Mouse (Mus musculus): ENCODE data around the gene Trap1a. TPM values are rescaled to one million over a fixed set of nuclear protein-coding genes. Genes with fewer than 3 reads are reported as not detected.

Trap1a gene
- polyA plus RNA-seq, 1 experiment from 2014 or later, result 0.14 TPM

GRCm38 (mm10) chrX:139341185-139341584 lies 7.7 kb downstream of the Trap1a start:
- H3K4me2 ChIP-seq (replicated peaks; ENCODE audit: low read depth, low read length), result no peak overlapping the region
- no peaks in the 10 kb centered on the region for H3K4me1 ChIP-seq (replicated peaks; ENCODE audit: control insufficient read depth, insufficient read depth, low read length)
- no peaks in the 10 kb centered on the region for H3K27me3 ChIP-seq (ENCODE audit: control insufficient read depth, insufficient read depth, low read length)
- no peaks in the 10 kb centered on the region for H3K9me3 ChIP-seq (ENCODE audit: control insufficient read depth, low read length)
- WGBS, result 71% methylated on average over 2 of the region's 2 CpGs
- no peak overlapping the region for H3K4me3 ChIP-seq (ENCODE audit: low read depth, low read length)
- no peaks in the 10 kb centered on the region for H3K36me3 ChIP-seq (ENCODE audit: control insufficient read depth, insufficient read depth, low read length)
- ATAC-seq (ENCODE audit: low FRiP score) (no peak), DNase-seq (ENCODE audit: low spot score) (no peak)
- no peak overlapping the region for H3K9ac ChIP-seq (ENCODE audit: low read depth, low read length)
- no peak overlapping the region for H3K27ac ChIP-seq (ENCODE audit: low read depth, low read length)

GRCm38 (mm10) chrX:139352192-139352772 lies 18.8 kb downstream of the Trap1a start:
- ATAC-seq (ENCODE audit: low FRiP score), result no peak
- Histone ChIP-seq H3K27me3 (ENCODE audit: control insufficient read depth, insufficient read depth, low read length) (no peaks in the 10 kb centered on the region; the same call in 1 of the 2 replicates), H3K4me3 (ENCODE audit: low read depth, low read length) (no peak overlapping the region), H3K27ac (ENCODE audit: low read depth, low read length) (no peak overlapping the region), H3K9me3 (ENCODE audit: control insufficient read depth, low read length) (no peaks in the 10 kb centered on the region), H3K9ac (ENCODE audit: low read depth, low read length) (no peak overlapping the region), H3K4me1 (replicated peaks; ENCODE audit: control insufficient read depth, insufficient read depth, low read length) (no peaks in the 10 kb centered on the region), H3K36me3 (ENCODE audit: control insufficient read depth, insufficient read depth, low read length) (no peaks in the 10 kb centered on the region), H3K4me2 (replicated peaks; ENCODE audit: low read depth, low read length) (no peak overlapping the region)
- WGBS, result 91% methylated on average over 5 of the region's 5 CpGs
- no peak for DNase-seq (ENCODE audit: low spot score)

DNA sequence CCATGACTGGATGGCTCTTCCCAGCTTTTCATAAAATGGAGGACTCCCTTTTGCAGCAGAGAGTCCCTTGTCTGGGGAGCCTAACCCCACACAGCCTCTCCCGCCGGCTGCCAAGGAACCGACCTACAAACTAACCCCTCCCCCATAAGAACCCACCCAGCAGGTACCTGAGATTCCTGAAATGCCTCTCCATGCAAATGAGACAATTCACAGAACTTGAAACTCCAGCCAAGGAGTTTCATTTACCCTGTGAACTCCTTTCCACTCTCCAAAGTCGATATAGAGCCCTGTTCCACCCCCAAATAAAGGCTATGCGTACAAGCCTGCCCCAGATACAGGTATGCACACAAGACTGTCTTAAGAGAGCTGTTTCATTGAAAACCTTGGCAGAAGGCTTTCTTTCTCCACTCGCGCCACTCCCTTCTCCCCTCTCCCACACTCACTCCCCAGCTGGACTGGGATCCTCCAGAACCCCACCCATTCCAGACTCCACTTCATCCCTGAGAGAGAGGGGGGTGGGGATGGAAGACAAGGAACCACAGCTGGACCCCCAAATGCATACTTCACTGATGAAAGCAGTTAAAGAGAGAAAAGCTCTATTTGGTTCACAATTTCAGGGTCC lies 24.3 kb downstream of the Trap1a start:
- ATAC-seq (ENCODE audit: low FRiP score) (no peak), DNase-seq (ENCODE audit: low spot score) (no peak)
- no peak overlapping the region for H3K9ac ChIP-seq (ENCODE audit: low read depth, low read length)

DNA sequence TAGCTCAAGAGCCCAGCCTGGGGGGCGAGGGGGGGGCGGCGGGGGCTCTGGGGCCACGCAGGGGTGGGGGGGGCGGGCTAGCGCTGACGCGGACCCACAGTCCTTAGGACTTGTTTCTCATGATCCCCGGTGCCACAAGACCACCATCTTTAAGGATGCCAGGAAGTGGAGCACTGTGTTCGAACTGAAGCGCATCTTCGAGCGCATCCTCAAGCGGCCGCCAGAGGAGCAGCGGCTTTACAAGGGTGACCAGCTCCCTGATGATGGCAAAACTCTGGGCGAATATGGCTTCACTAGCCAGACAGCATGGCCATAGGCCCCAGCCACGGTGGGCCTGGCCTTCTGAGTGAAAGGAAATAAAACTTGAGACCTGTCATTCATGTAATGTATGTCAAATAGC lies 24.9 kb downstream of the Trap1a start:
- DNase-seq (ENCODE audit: low spot score), result no peak
- no peak overlapping the region for H3K4me2 ChIP-seq (replicated peaks; ENCODE audit: low read depth, low read length)
- WGBS, result 63% methylated on average over 18 of the region's 18 CpGs
- H3K27ac ChIP-seq (ENCODE audit: low read depth, low read length), result no peak overlapping the region
- no peaks in the 10 kb centered on the region for H3K4me1 ChIP-seq (replicated peaks; ENCODE audit: control insufficient read depth, insufficient read depth, low read length)
- no peak overlapping the region for H3K4me3 ChIP-seq (ENCODE audit: low read depth, low read length)
- H3K27me3 ChIP-seq (ENCODE audit: control insufficient read depth, insufficient read depth, low read length), result no peaks in the 10 kb centered on the region
- no peak for ATAC-seq (ENCODE audit: low FRiP score)
- H3K9ac ChIP-seq (ENCODE audit: low read depth, low read length), result no peak overlapping the region
- no peaks in the 10 kb centered on the region for H3K9me3 ChIP-seq (ENCODE audit: control insufficient read depth, low read length)
- no peaks in the 10 kb centered on the region for H3K36me3 ChIP-seq (ENCODE audit: control insufficient read depth, insufficient read depth, low read length)

More for the DNA sequence above, 24.3 kb downstream of the Trap1a start:
- WGBS, result 58% methylated on average over 7 of the region's 7 CpGs
- Histone ChIP-seq H3K4me3 (ENCODE audit: low read depth, low read length) (no peak overlapping the region), H3K36me3 (ENCODE audit: control insufficient read depth, insufficient read depth, low read length) (no peaks in the 10 kb centered on the region), H3K27ac (ENCODE audit: low read depth, low read length) (no peak overlapping the region), H3K4me1 (replicated peaks; ENCODE audit: control insufficient read depth, insufficient read depth, low read length) (no peaks in the 10 kb centered on the region), H3K27me3 (ENCODE audit: control insufficient read depth, insufficient read depth, low read length) (no peaks in the 10 kb centered on the region), H3K4me2 (replicated peaks; ENCODE audit: low read depth, low read length) (no peak overlapping the region), H3K9me3 (ENCODE audit: control insufficient read depth, low read length) (no peaks in the 10 kb centered on the region)

DNA sequence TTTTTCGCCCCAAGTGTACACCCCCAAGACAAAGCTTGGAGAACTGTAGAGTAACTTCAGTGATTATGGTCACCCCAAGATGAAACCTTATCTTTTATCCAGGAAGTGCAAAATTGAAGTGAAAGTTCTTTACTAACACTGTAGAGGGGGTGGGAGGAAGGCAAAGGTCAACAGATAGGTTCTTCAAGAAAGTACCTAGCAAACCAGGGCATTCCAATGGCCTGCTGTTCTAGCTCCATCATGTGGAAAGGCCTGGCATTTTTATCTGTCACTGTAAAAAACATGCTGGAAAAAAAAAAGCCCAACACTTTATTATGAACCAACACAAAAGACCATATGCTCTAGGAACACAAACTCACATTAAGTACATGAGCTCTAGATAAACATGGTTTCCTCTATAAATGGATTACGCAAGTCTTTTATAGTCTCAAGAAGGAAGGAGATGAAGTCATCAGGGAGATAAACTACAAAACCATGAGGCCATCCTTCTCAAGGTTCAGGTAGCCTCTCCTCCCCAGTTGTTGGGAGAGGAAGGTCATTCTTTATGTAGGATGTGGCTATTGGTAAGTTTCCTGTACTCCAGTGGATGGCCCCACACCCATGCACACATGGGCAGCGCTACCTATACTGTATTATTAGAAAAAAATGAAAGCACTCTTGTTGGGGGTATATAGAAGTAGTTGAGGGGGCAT lies 33.5 kb downstream of the Trap1a start:
- no peaks in the 10 kb centered on the region for H3K4me1 ChIP-seq (replicated peaks; ENCODE audit: control insufficient read depth, insufficient read depth, low read length)
- DNase-seq (ENCODE audit: low spot score) (no peak), ATAC-seq (ENCODE audit: low FRiP score) (no peak)
- H3K27ac ChIP-seq (ENCODE audit: low read depth, low read length), result no peak overlapping the region
- no peak overlapping the region for H3K4me2 ChIP-seq (replicated peaks; ENCODE audit: low read depth, low read length)
- no peaks in the 10 kb centered on the region for H3K9me3 ChIP-seq (ENCODE audit: control insufficient read depth, low read length)
- no peak overlapping the region for H3K9ac ChIP-seq (ENCODE audit: low read depth, low read length)
- H3K36me3 ChIP-seq (ENCODE audit: control insufficient read depth, insufficient read depth, low read length), result no peaks in the 10 kb centered on the region
- no peak overlapping the region for H3K4me3 ChIP-seq (ENCODE audit: low read depth, low read length)
- WGBS, result 93% methylated on average over 3 of the region's 3 CpGs
- H3K27me3 ChIP-seq (ENCODE audit: control insufficient read depth, insufficient read depth, low read length), result no peaks in the 10 kb centered on the region

- Histone ChIP-seq H3K4me3 (ENCODE audit: low read depth, low read length) (no peak overlapping the region), H3K27ac (ENCODE audit: low read depth, low read length) (no peak overlapping the region), H3K36me3 (ENCODE audit: control insufficient read depth, insufficient read depth, low read length) (no peaks in the 10 kb centered on the region), H3K4me2 (replicated peaks; ENCODE audit: low read depth, low read length) (no peak overlapping the region), H3K9ac (ENCODE audit: low read depth, low read length) (no peak overlapping the region), H3K4me1 (replicated peaks; ENCODE audit: control insufficient read depth, insufficient read depth, low read length) (no peaks in the 10 kb centered on the region), H3K27me3 (ENCODE audit: control insufficient read depth, insufficient read depth, low read length) (no peaks in the 10 kb centered on the region), H3K9me3 (ENCODE audit: control insufficient read depth, low read length) (no peaks in the 10 kb centered on the region)
- no peak for ATAC-seq (ENCODE audit: low FRiP score)
- DNase-seq (ENCODE audit: low spot score), result no peak
These were observed 34.0 kb downstream of the Trap1a start for GRCm38 (mm10) chrX:139367529-139367908.

- Histone ChIP-seq H3K9ac (ENCODE audit: low read depth, low read length) (no peak overlapping the region), H3K36me3 (ENCODE audit: control insufficient read depth, insufficient read depth, low read length) (no peaks in the 10 kb centered on the region), H3K4me1 (replicated peaks; ENCODE audit: control insufficient read depth, insufficient read depth, low read length) (no peaks in the 10 kb centered on the region), H3K9me3 (ENCODE audit: control insufficient read depth, low read length) (no peaks in the 10 kb centered on the region), H3K4me2 (replicated peaks; ENCODE audit: low read depth, low read length) (no peak overlapping the region), H3K27ac (ENCODE audit: low read depth, low read length) (no peak overlapping the region), H3K4me3 (ENCODE audit: low read depth, low read length) (no peak overlapping the region), H3K27me3 (ENCODE audit: control insufficient read depth, insufficient read depth, low read length) (no peaks in the 10 kb centered on the region)
- ATAC-seq (ENCODE audit: low FRiP score), result no peak
- peak; percentile 19 for DNase-seq (ENCODE audit: low spot score)
- WGBS, result 66% methylated on average over 4 of the region's 4 CpGs
These were observed 35.6 kb downstream of the Trap1a start for GRCm38 (mm10) chrX:139369122-139369521.

DNA sequence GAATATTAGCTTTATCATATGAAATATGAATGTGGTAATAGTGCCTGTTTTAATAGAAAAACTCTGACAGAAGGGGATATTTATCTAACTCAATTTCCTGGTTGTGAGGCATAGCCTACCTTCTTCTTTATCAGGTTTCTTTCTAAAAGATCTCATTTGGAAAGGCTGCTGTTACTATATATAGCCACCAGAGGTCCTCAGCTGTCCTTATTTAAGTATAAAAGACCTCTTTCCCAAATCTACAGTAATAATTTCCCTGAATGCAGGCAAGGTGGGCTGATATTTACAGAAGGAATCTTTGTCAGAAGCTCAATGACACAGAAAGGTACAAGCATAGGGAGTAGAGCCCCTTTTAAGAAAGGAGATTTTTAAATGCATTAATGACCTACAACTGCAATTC lies 39.2 kb downstream of the Trap1a start:
- H3K27ac ChIP-seq (ENCODE audit: low read depth, low read length), result no peak overlapping the region
- H3K9me3 ChIP-seq (ENCODE audit: control insufficient read depth, low read length), result no peaks in the 10 kb centered on the region
- no peaks in the 10 kb centered on the region for H3K36me3 ChIP-seq (ENCODE audit: control insufficient read depth, insufficient read depth, low read length)
- H3K27me3 ChIP-seq (ENCODE audit: control insufficient read depth, insufficient read depth, low read length), result no peaks in the 10 kb centered on the region
- H3K4me2 ChIP-seq (replicated peaks; ENCODE audit: low read depth, low read length), result no peak overlapping the region
- no peak overlapping the region for H3K4me3 ChIP-seq (ENCODE audit: low read depth, low read length)
- DNase-seq (ENCODE audit: low spot score) (peak; percentile 25), ATAC-seq (ENCODE audit: low FRiP score) (no peak)
- no peak overlapping the region for H3K9ac ChIP-seq (ENCODE audit: low read depth, low read length)
- no peaks in the 10 kb centered on the region for H3K4me1 ChIP-seq (replicated peaks; ENCODE audit: control insufficient read depth, insufficient read depth, low read length)
